Mouse (Mus musculus) small intestine, adult 2 months (tissue): Measurements from ENCODE around the gene Rcn3. TPM values are rescaled to one million over a fixed set of nuclear protein-coding genes. Genes with fewer than 3 reads are reported as not detected.
A peak's percentile ranks its signal among the peaks of the same experiment; 100 is the strongest.

ENCODE experiments used
- H3K27ac ChIP-seq: fragments of 200-500 bp; 2 replicates; pipeline ENCODE4 v1.5.1; 2012; ENCODE audit warnings: low read depth, low read length, control low read depth, inconsistent platforms; ENCODE audit not compliant: insufficient read depth
- H3K27me3 ChIP-seq: fragments of 200-500 bp; 2 replicates; pipeline ENCODE4 v1.6.1; 2012; ENCODE audit warnings: mild to moderate bottlenecking, moderate library complexity, low read length, inconsistent platforms; ENCODE audit not compliant: control insufficient read depth, insufficient read depth
- H3K36me3 ChIP-seq: fragments of 200-500 bp; 2 replicates; pipeline ENCODE4 v1.6.1; 2012; ENCODE audit warnings: mild to moderate bottlenecking, low read length, control low read depth, inconsistent platforms; ENCODE audit not compliant: control insufficient read depth, insufficient read depth
- H3K4me1 ChIP-seq: fragments of 200-500 bp; 2 replicates; pipeline ENCODE4 v1.6.1; 2012; ENCODE audit warnings: low read length, inconsistent platforms, mixed read lengths; ENCODE audit not compliant: control insufficient read depth, insufficient read depth, insufficient read length
- H3K4me3 ChIP-seq: fragments of 200-500 bp; 2 replicates; pipeline ENCODE4 v1.5.1; 2012; ENCODE audit warnings: low read depth, mild to moderate bottlenecking, control low read depth, inconsistent platforms, low read length, moderate library complexity
- CTCF ChIP-seq: fragments of 200-500 bp; IDR thresholded peaks from 2 replicates; pipeline ENCODE4 v1.5.1; 2012; ENCODE audit warnings: low read depth, mild to moderate bottlenecking, control low read depth, inconsistent platforms, low read length, moderate library complexity, mixed read lengths; ENCODE audit not compliant: insufficient replicate concordance, insufficient read length; ENCODE audit errors: extremely low read depth
- POLR2A ChIP-seq: fragments of 200-500 bp; IDR thresholded peaks from 2 replicates; pipeline ENCODE4 v1.6.1; 2012; ENCODE audit warnings: low read depth, mild to moderate bottlenecking, control low read depth, inconsistent platforms, low read length, moderate library complexity
- WGBS: fragments of 180-500 bp; shearing (Covaris S2); methylation state at CpG from one replicate; pipeline ENCODE4 v1.1.7; 2018; 5-methylcytosine and 5-hydroxymethylcytosine counted together
- polyA plus RNA-seq: library from polyadenylated mRNA; depleted of rRNA; stranded (reverse); fragments of >200 nt; gene quantifications from 2 replicates; pipeline ENCODE4 v1.2.3, GENCODE M21; 2012

Gene Rcn3
- polyA plus RNA-seq, 1 experiment = 49.9 TPM

DNA sequence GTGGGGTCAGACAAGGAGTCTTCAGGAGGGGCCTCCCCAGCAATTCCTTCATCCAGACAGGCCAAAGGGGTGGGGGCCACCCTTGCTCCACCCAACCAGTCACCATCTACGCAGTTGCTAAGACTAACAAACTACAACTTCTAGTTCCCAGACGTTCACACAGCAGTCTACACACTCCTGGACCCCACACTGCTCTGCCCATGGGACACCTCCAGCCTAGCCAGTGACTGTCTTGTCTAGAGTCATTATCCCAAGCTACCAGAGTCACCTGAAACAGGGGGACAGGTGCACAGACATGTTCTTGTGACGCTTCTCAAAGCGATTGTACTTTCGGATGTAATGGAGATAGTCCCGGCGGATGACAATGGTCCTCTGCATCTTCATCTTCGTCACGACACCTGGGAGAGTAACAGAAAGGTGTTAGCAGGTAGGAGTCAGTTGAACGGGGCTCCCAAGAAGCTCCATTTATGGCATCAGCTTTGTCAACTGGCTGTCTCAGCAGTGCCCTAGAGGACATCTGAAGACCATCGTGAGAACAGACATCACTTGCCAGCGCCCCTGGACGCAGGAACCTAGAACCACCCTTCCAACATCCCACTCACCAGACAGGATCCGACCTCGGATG, 30.7 kb upstream of the Rcn3 start:
- Histone ChIP-seq H3K4me3 (peak overlapping the region; percentile 69), H3K4me1 (peaks cover 22% of the 10 kb centered on the region; the same call in 1 of the 2 replicates), H3K27me3 (no peaks in the 10 kb centered on the region), H3K36me3 (peaks cover 49% of the 10 kb centered on the region), H3K27ac (no peak overlapping the region)
- WGBS = 61% methylated on average over 15 of the region's 15 CpGs
- no peak for TF ChIP-seq POLR2A
- TF ChIP-seq CTCF = no peak

DNA sequence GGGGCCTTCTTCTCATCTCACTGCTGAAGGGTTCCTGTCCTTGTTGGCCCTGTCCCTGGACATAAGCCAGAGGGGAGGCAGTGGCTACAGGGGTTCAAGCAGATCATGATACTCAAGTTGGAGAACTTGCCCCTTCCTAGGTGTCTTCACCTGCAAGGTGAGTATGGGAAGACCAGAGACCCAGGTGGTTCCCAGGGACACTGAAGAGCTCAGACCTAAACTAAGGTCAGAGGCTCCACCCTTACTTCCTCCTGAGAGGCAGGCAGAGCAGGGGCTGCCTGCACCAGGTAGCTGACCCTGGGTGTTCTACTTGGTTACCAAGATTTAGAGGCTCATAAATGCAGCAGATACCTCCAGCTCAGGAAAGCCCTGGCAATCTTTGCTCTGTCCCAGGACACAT, 29.9 kb upstream of the Rcn3 start:
- Histone ChIP-seq H3K27ac (peak overlapping the region; percentile 17), H3K36me3 (peaks cover 46% of the 10 kb centered on the region), H3K4me1 (peaks cover 22% of the 10 kb centered on the region; the same call in 1 of the 2 replicates), H3K4me3 (peak overlapping the region; percentile 30), H3K27me3 (no peaks in the 10 kb centered on the region)
- TF ChIP-seq POLR2A (0 out of 2 replicates have a peak, but pooled peaks have one; percentile 25), CTCF (no peak)

- H3K4me3 ChIP-seq = peak overlapping the region; percentile 30
- 28% methylated on average over 8 of the region's 8 CpGs for WGBS
- TF ChIP-seq CTCF (no peak), POLR2A (no peak)
- no peaks in the 10 kb centered on the region for H3K27me3 ChIP-seq
- H3K4me1 ChIP-seq = peaks cover 22% of the 10 kb centered on the region; the same call in 1 of the 2 replicates
- peaks cover 40% of the 10 kb centered on the region for H3K36me3 ChIP-seq
- peak overlapping the region; percentile 17 for H3K27ac ChIP-seq
These were observed 29.4 kb upstream of the Rcn3 start for GRCm38 (mm10) chr7:45121404-45121803.

DNA sequence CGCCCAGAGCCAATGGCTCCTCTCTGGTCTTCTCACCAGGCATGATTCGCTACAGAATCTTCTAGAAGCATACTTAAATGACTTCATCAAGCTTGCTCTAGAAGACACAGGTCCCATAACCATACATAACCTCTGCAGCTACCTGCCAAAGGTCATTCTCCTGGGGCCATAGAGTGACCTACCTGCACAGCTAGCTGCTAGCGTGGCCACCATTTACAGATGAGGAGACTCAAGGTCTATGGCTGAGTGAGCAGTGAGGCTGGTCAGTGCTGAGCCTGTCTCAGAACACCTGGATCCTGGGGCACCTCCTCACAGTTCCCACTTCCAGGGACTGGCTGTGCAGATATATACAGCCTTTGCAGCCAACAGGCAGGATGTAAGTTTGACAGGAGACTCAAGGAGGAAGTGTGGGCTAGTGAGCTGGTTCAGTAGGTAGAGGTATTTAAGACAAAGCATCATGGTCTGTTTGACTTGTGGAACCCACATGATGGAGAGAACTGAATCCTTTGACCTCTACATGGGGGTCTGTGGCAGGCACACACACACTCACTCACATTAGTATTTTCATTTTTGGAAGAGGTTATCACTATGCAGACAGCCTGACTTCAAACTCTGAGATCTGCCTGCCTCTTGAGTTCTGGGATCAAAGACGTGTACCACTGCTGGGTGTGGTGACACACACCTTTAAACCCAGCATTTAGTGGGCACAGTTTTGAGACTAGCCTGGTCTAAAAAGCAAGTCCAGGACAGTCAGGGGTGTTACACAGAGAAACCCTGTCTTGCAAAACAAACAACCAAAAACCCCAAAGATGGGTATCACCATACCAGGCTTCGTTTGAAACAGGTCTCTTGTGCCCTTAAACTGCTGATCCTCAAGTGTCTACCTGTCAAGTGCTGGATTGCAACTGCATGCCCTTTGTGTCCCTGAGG, 28.0 kb upstream of the Rcn3 start:
- peak overlapping the region; percentile 17; the same call in 1 of the 2 replicates for H3K27ac ChIP-seq
- 65% methylated on average over 5 of the region's 5 CpGs for WGBS

GRCm38 (mm10) chr7:45118336-45118735, 26.3 kb upstream of the Rcn3 start:
- Histone ChIP-seq H3K4me1 (peaks cover 20% of the 10 kb centered on the region; the same call in 1 of the 2 replicates), H3K36me3 (peaks cover 26% of the 10 kb centered on the region), H3K27me3 (no peaks in the 10 kb centered on the region), H3K27ac (no peak overlapping the region), H3K4me3 (no peak overlapping the region)
- WGBS = 69% methylated on average over 6 of the region's 6 CpGs
- TF ChIP-seq POLR2A (no peak), CTCF (no peak)

More for the DNA sequence above, 28.0 kb upstream of the Rcn3 start:
- no peaks in the 10 kb centered on the region for H3K27me3 ChIP-seq
- H3K36me3 ChIP-seq = peaks cover 27% of the 10 kb centered on the region
- H3K4me3 ChIP-seq = no peak overlapping the region
- TF ChIP-seq POLR2A = no peak
- TF ChIP-seq CTCF = no peak
- peaks cover 22% of the 10 kb centered on the region; the same call in 1 of the 2 replicates for H3K4me1 ChIP-seq

- peaks cover 16% of the 10 kb centered on the region; the same call in 1 of the 2 replicates for H3K4me1 ChIP-seq
- WGBS = 85% methylated on average over 8 of the region's 8 CpGs
- no peak overlapping the region for H3K27ac ChIP-seq
- H3K36me3 ChIP-seq = peaks cover 20% of the 10 kb centered on the region
- H3K27me3 ChIP-seq = no peaks in the 10 kb centered on the region
- H3K4me3 ChIP-seq = no peak overlapping the region
- TF ChIP-seq POLR2A = no peak
- no peak for TF ChIP-seq CTCF
These were observed 25.5 kb upstream of the Rcn3 start for GRCm38 (mm10) chr7:45117566-45117965.

GRCm38 (mm10) chr7:45113476-45113875, 21.5 kb upstream of the Rcn3 start:
- no peak overlapping the region for H3K4me3 ChIP-seq
- H3K4me1 ChIP-seq = peaks cover 2% of the 10 kb centered on the region; the same call in 1 of the 2 replicates
- WGBS = 54% methylated on average over 2 of the region's 2 CpGs
- no peaks in the 10 kb centered on the region for H3K36me3 ChIP-seq
- TF ChIP-seq POLR2A (no peak), CTCF (no peak)
- no peak overlapping the region for H3K27ac ChIP-seq
- no peaks in the 10 kb centered on the region for H3K27me3 ChIP-seq
